15 mouse cellular contexts compared by ENCODE assay signal in genomic region chr19:32227175-32227574, GRCm38 (mm10).
"Had no signal": no experiment of that assay in that cellular context is flagged by ENCODE, and none has a peak within 500 bp of the region (broad histone marks: within the 10 kb centered on the region; RNA-seq: fewer than 3 reads in every experiment).

No protein-coding gene starts in this region.

- H3K4me2 ChIP-seq: limb, embryonic 12.5 days; lung, embryonic 15.5 days; midbrain, embryonic 12.5 days; neural tube, embryonic 13.5 days; stomach, embryonic 15.5 days had no signal

- H3K27me3 ChIP-seq: limb, embryonic 12.5 days; lung, embryonic 15.5 days; midbrain, embryonic 12.5 days; neural tube, embryonic 13.5 days; stomach, embryonic 15.5 days had no signal

- ATAC-seq: hindbrain, postnatal 0 days; midbrain, embryonic 16.5 days had no signal

- H3K4me3 ChIP-seq: limb, embryonic 12.5 days; lung, embryonic 15.5 days; midbrain, embryonic 12.5 days; neural tube, embryonic 13.5 days; stomach, embryonic 15.5 days had no signal

- DNase-seq: kidney, adult 11 months; kidney, postnatal 25 days; layer of hippocampus, postnatal 36 days; lung, postnatal 14 days; retina, postnatal 1 day; right cerebral cortex, postnatal 4 days; thymus, postnatal 36 days had no signal

- H3K9ac ChIP-seq: limb, embryonic 12.5 days; lung, embryonic 15.5 days; midbrain, embryonic 12.5 days; neural tube, embryonic 13.5 days; stomach, embryonic 15.5 days had no signal

- H3K4me1 ChIP-seq: midbrain, embryonic 12.5 days; neural tube, embryonic 13.5 days; stomach, embryonic 15.5 days had no signal

- H3K27ac ChIP-seq: hindbrain, postnatal 0 days; limb, embryonic 12.5 days; lung, embryonic 15.5 days; macrophage; midbrain, embryonic 12.5 days; neural tube, embryonic 13.5 days; stomach, embryonic 15.5 days had no signal

- H3K9me3 ChIP-seq: limb, embryonic 12.5 days; lung, embryonic 15.5 days; midbrain, embryonic 12.5 days; neural tube, embryonic 13.5 days; stomach, embryonic 15.5 days had no signal

- H3K36me3 ChIP-seq: limb, embryonic 12.5 days; midbrain, embryonic 12.5 days had no signal
